Mouse (Mus musculus) CH12.LX (cell line): ENCODE results near the gene Abi3bp.

Source experiments
- BHLHE40 ChIP-seq: IDR thresholded peaks from 2 replicates; pipeline ENCODE4 v1.6.1; 2011; ENCODE audit warnings: mild to moderate bottlenecking, low read depth, low read length, improper control_type of control experiment
- EP300 ChIP-seq: IDR thresholded peaks from 2 replicates; pipeline ENCODE4 v1.6.1; 2011; ENCODE audit warnings: low read length, improper control_type of control experiment
- IRF4 ChIP-seq: IDR thresholded peaks from 2 replicates; pipeline ENCODE4 v1.6.1; 2014; ENCODE audit warnings: low read depth, mild to moderate bottlenecking, inconsistent platforms, low read length, improper control_type of control experiment
- MEF2A ChIP-seq: IDR thresholded peaks from 2 replicates; pipeline ENCODE4 v1.6.1; 2014; ENCODE audit warnings: low read depth, mild to moderate bottlenecking, inconsistent platforms, low read length, improper control_type of control experiment, borderline replicate concordance
- UBTF ChIP-seq: IDR thresholded peaks from 2 replicates; pipeline ENCODE4 v1.6.1; 2012; ENCODE audit warnings: low read depth, mild to moderate bottlenecking, inconsistent platforms, low read length, improper control_type of control experiment, moderate library complexity
- USF1 ChIP-seq: IDR thresholded peaks from 2 replicates; pipeline ENCODE4 v1.6.1; 2014; ENCODE audit warnings: low read depth, mild to moderate bottlenecking, inconsistent platforms, low read length, improper control_type of control experiment

GRCm38 (mm10) chr16:56524359-56524758, 46.7 kb downstream of the Abi3bp start:
- TF ChIP-seq MEF2A = no peak
- TF ChIP-seq USF1 = no peak
- no peak for TF ChIP-seq BHLHE40
- no peak for TF ChIP-seq EP300
- TF ChIP-seq IRF4 = no peak
- no peak for TF ChIP-seq UBTF
